Mouse (Mus musculus) liver, embryonic 14.5 days (tissue): ENCODE results near the gene C1ql1.

Experiments
- CTCF ChIP-seq: IDR thresholded peaks from 2 replicates; pipeline ENCODE4 v1.5.1; 2016; ENCODE audit warnings: antibody characterized with exemption, low read depth, control low read depth
- EP300 ChIP-seq: IDR thresholded peaks from 2 replicates; pipeline ENCODE4 v1.6.1; 2016; ENCODE audit warnings: antibody characterized with exemption, low read depth

DNA sequence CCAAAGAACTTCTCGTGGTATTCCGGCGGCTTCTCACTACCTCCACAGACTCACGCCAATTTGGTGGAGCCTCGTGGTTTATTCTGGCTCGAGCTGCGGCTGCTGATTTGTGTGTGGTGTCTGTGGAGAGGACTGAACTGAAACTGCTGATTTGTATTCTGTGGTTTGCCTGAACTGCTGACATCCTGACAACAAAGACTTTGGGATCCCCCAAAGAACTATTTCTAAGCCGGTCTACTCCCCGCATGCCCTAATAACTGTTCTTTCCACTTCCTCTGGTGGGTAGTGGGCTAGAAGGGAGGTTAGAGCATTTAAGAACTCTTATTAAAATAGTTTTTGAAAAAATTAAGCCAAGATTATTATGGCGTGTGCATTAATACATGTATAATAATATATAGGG is 15.8 kb downstream of the C1ql1 start:
- TF ChIP-seq CTCF (no peak), EP300 (no peak)
